Mouse (Mus musculus): ENCODE data around the gene Slc17a7.

GRCm38 (mm10) chr7:45144368-45145174 is 19.2 kb upstream of the Slc17a7 start:
- TF ChIP-seq POLR2A (IDR thresholded peaks at IDR 0.05; ENCODE audit: low read depth, low read length) (no peak), CTCF (IDR thresholded peaks at IDR 0.05; ENCODE audit: borderline replicate concordance, insufficient read depth, low read length) (no peak)
